Mouse (Mus musculus): ENCODE measurements around the gene Adamts5.

Gene Adamts5

DNA sequence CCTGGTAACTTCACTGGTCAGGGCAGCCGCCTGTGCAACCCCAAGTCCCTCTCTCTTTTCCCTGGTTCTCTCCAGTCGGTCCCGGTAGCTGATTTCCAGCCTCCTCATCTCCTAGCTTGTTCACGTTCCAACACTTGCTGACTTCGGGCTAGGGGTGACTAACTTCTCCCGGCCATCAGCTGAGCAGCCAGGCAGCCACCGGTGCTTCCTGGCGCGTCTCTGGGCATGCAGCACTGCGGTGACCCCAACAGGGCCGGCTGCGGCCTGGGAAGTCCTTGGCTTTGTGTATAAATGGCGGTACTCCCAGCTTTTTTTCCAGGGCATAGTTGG lies at the start of gene Adamts5:
Gene Adamts5, minus strand, starts transcription at position 248 of the 330 bp plus-strand sequence.
- no peak for DNase-seq (ENCODE audit: extremely low read depth, low read depth, low spot score)

- no peak for DNase-seq (ENCODE audit: extremely low read depth, low read depth, low spot score)
Observed at GRCm38 (mm10) chr16:85950356-85950755, 48.7 kb upstream of the Adamts5 start.

DNA sequence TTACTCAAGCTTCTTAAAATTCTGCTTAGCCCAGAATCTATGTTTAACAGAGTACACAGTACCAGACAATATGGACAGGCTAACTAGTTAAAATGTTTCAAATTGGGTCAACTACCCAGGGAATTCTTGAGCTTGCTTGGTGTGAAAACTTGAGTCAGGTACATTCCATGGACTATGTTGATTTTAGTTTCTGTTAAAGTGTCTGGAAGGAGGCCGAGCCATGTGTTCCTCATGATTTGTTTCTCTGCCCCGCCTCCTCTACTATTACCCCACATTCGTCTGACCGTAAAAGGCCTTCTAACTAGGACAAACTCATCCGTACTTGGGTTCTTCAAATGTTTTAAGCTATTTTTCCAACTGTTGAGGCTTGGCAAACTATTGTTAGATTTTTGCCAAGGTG lies 24.4 kb upstream of the Adamts5 start:
- DNase-seq (ENCODE audit: extremely low read depth, low read depth, low spot score), result no peak

DNA sequence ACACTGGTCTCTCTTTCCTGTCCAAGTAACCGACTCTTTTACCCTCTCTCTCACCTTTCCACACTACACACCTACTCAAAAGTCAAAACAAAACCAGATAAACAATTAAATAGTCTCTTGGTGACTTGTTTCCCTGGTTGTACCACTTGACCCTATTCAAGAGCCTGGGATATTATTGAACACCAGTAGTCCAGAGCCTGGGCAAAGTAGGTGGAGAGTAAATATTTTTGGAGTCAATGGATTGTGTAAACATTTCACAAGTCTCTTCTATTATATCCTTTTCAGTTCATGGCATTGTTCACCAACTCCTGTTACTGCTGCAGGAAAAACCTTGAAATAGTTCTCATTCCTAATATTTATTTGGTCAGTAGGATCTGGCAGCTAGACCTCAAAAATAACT lies 20.8 kb upstream of the Adamts5 start:
- no peak for DNase-seq (ENCODE audit: extremely low read depth, low read depth, low spot score)

DNA sequence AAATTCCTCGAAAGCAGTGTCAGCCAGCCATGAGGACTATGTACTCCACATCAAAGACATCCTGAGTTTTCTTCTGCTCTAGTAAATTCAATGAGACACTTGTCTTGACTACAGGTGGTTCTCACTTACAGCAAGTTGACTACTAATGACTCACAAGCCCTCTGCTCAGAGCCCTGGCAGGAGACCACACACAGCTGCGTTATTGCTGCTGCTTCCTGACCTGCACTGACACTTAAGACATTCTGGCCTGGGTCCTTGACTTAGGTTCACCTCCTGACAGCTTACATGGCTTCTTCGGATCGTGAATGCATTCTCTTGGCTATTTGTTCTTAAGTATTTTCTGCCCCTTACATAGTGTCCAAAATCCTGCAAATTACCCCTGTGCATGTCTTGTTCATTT lies 18.5 kb upstream of the Adamts5 start:
- no peak for DNase-seq (ENCODE audit: extremely low read depth, low read depth, low spot score)

- peak; percentile 7 for DNase-seq (ENCODE audit: extremely low read depth, low read depth, low spot score)
Observed at GRCm38 (mm10) chr16:85900702-85901580, 687 bp downstream of the Adamts5 start.

DNA sequence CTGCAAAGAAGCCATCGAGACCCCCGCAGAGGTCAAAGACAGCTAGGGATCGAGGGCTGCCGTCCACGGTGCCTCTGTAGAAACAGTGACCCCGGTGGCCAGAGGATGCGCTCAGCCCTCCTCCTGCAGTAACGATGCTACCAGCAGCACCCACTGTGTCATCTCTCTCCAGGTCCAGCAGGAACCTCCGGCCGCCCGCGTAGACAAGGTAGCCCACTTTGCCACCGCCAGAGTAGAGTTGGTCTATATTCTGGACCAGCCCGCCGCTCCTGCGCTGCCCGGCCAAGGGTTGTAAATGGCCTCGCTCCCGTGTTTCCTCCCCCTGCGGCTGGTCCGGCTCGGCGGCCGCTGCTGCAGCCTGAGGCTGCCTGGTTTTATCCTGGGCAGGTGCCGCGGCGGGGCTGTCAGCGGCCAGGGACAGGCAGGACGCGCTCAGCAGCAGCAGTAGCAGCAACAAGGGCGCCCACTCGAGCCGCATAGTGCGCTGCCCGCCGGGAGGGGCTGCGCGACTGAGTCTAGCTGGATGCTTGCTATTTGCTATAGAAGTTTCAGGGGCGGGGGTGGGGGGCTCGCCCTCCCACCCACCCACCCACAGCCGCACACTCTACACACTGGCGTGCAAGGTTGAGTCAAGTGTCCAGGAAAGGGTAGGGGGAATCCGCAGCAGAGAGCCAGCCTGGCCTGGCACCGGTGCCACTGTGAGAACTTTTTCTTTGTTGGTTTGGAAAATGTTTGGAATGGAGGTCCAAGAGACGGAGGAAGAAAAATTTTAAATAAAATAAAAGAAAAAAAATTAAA lies 1.6 kb downstream of the Adamts5 start:
- no peak for DNase-seq (ENCODE audit: extremely low read depth, low read depth, low spot score)

DNA sequence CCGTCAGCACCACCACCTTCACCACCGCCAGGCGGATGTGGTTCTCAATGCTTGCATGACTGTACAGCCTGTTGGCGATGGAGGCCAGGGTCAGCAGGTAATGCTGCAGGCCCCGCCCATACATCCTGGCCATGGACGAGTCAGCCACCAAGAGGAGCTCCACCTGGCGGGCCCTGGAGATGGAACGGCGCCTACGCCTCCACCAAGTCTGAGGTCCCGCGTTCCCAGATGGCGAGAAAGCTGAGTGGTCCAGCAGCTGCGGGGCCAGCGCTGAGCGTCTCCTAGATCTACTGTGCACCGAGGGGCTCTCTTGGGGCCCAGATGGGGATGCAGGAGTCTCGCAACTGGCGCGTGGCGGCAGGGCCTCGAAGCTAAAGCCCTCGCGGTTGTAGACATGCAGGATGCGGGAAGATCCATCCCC lies 2.3 kb downstream of the Adamts5 start:
- no peak for DNase-seq (ENCODE audit: extremely low read depth, low read depth, low spot score)

DNA sequence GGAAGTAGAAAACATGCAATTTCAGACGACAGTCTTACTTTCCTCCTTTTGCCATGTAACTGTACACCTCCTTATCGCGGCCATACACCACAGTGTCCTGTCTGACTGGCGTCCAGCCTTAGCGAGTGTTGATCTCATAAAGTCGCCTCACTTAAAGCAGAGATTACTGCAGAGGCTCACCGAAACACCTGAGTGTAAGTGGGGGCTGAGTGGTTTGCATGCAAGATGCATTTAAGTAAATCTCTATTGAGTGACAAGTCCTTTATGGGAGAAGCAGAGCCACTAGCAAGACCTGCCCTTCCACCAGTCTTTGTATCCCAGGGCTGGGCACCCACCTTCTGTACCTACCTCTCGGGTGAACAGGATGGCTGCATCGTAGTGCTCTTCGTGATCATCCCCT lies 2.8 kb downstream of the Adamts5 start:
- no peak for DNase-seq (ENCODE audit: extremely low read depth, low read depth, low spot score)

DNA sequence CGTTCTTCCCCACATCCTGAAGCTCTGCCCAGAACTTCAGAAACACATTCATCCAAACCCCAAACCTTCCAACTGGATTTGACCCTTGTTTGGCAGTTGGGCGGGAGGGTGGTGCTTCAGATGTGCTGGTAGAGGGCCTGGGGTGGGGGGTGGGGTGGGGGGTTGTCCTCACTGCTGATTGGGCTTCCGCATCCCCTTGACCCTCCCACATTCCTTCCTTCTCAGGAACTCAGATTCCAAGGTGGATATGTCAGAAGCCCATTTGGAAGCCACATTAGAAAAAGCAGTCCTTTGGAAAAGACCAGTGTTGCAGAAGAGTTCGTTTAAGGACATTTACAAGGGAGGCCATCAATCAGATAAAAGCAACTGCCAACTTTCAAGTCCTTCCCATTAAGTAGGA lies 3.2 kb downstream of the Adamts5 start:
- DNase-seq (ENCODE audit: extremely low read depth, low read depth, low spot score), result no peak

- no peak for DNase-seq (ENCODE audit: extremely low read depth, low read depth, low spot score)
Observed at GRCm38 (mm10) chr16:85897854-85898253, 3.8 kb downstream of the Adamts5 start.

DNA sequence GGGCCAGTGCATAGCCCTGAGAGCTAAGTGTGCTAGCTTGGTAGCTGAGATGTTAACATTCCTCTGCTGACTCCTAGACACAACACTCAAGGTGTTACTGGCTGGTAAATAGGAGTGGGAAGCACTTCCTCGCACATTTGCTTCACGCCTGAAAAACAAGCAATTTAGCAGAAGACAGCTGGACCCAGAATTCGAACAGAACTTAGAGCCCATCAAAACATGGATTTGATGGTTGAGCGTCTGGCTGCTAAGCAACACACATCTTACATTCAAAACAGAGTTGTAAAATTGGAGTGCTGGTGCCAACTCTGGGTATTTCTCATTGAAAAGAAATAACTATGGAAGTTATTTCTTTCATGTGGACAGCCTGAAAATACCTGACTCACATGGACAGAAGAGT lies 5.7 kb downstream of the Adamts5 start:
- no peak for DNase-seq (ENCODE audit: extremely low read depth, low read depth, low spot score)

DNA sequence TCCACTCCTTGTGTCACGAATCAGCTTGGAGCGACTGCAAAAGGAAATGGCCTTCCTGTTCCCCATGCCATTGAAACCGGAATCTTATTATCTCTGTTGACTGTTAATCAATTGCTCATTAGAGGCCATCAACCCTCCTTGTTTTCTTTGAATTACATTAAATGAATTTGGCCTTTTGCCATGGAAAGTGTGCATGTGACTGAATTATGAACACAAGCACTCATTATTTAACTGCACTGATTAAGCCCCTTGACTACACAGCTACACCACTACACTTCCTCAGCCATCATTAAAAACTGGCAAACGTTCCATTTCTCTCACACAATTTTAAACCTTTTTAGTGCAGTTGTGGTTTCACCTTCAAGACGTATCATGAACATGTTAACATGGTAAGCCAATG lies 11.8 kb downstream of the Adamts5 start:
- no peak for DNase-seq (ENCODE audit: extremely low read depth, low read depth, low spot score)

GRCm38 (mm10) chr16:85887289-85888051 lies 14.2 kb downstream of the Adamts5 start:
- DNase-seq (ENCODE audit: extremely low read depth, low read depth, low spot score), result no peak

- DNase-seq (ENCODE audit: extremely low read depth, low read depth, low spot score), result no peak
Observed at GRCm38 (mm10) chr16:85879075-85879474, 22.6 kb downstream of the Adamts5 start.

DNA sequence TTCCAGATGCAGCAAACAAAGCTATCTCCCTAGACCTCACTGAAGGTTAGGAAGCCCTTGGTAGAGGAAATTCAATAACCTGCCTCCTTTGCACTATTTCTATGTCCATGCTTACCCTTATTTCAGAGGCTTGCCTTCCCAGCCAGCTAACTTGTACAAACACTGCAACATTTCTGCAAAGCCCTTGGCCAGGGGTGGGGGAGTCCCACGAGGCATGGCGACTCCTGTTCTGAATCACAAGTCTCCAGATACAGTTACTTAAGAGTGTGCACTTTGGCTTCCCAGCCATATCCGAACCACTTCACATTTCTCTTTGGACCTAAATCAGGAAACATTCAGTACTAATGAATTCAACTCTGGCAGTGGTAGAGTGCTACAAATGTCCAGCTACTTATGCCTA lies 27.5 kb downstream of the Adamts5 start:
- DNase-seq (ENCODE audit: extremely low read depth, low read depth, low spot score), result no peak

- DNase-seq (ENCODE audit: extremely low read depth, low read depth, low spot score), result no peak
Observed at GRCm38 (mm10) chr16:85871971-85872370, 29.7 kb downstream of the Adamts5 start.

GRCm38 (mm10) chr16:85871248-85871647 lies 30.4 kb downstream of the Adamts5 start:
- DNase-seq (ENCODE audit: extremely low read depth, low read depth, low spot score), result no peak

DNA sequence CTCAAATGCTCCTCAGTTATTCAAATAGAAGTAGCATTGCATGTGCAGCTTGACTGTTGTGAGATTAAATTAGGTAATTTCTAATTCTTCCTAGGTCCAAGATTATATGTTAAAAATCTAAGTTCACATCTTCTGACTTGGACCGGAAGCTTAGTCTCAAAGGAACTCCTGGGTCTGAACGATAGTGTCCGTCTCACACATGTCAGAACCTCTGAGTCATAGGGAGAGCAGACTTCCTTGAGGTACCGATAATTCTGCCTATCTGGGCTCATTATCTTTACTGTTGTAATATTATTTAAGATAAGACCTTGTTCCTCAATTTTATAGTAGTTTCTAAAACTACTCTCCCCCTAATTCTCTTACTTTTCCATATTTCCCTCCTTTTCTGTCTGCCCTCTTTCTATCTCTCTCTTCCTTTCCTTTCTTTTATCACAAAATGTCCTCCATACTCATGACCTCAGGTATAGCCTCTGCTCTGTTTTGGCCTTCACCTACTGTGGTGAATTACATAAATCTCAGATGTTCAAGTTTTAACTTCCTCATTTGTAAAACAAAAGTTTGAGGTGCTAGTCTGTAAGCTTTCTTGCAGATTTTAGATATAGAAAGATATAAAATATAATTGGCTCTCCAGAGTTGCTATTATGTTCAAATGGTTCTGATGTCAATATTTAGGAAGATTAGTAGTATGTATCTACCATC lies 36.8 kb downstream of the Adamts5 start:
- no peak for DNase-seq (ENCODE audit: extremely low read depth, low read depth, low spot score)

DNA sequence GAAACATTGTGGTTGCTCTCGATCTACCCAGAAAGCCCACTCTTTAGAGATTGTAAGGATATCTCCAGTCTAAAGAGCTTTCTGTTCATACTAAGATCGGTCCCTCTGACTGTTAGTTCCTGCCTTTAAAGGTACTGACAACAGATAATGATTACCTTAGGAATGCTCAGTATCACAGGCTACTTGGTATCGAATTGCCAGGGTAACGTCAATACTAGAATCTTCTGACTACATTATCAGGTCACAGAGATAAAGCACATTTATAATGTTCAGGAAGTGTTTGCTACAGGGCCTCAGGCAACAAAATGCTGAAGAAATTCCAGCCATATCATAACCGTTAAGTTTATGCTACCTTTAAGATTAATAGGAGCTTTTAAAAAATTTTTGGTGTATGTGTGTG lies 47.1 kb downstream of the Adamts5 start:
- DNase-seq (ENCODE audit: extremely low read depth, low read depth, low spot score), result no peak

DNA sequence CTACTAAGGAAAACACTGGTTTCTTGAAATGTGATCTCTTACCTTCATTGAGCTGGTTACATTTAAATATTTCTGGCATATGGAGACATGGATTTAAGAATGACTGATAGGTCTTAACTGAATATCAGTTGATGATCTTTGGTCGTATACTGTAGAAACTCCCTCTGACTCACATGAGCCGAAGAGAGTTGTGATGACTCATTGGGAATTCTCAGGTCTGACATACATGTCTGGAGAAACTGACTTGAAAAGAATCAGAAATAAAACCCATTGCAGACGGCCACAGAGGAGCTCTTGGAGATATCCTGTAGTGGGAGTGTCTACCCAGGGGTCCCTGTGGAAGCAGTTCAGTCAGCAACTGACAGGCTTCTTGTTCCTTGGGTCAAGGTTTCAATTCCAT lies 74.6 kb downstream of the Adamts5 start:
- no peak for DNase-seq (ENCODE audit: extremely low read depth, low read depth, low spot score)

Measured in fat pad, adult 2 months (tissue).